Mouse (Mus musculus) 416B (cell line): Measurements from ENCODE around the gene Timm8a2.
A peak's percentile ranks its signal among the peaks of the same experiment; 100 is the strongest.

Experiments used
- DNase-seq: peaks from one replicate; pipeline ENCODE4 v3.0.0; 2011; ENCODE audit warnings: low read depth

Gene Timm8a2

DNA sequence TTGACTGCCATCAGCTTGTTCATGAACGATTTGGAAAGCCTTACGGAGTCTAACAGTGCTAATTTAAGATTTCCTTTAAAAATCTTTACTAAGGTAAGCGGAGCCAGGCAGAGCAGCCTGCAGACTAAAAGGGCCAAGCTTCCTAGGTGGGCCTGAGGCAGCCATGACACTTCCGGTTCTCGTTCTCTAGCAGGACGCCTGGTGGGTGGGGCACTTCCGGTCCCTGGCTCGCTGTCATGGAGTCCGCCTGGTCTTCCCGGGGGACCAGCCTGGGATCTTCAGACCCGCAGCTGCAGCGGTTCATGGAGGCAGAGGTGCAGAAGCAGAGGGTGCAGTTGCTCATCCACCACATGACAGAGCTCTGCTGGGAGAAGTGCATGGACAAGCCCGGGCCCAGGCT is at the start of gene Timm8a2:
Gene Timm8a2 (plus strand): TSS at position 224 of the 400 bp plus-strand sequence.
- DNase-seq = no peak

DNA sequence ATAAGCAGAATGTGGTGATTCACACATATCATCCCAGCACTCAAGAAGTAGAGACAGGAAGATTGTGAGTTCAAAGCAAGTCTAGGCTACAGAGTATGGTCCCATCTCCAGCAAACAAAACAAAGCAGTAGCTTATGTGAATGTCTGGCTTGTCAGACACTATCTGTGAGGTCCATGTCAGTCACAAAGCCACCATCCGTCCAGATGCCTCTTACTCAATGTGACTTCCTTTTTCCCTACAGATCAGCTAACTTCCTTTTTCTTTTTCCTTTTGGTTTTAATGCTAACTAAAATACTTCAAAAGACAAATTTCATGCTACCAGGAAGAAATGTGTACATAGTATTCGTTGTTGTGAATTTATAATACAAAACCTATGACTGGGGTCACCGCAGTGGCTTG is 49.0 kb upstream of the Timm8a2 start:
- DNase-seq = peak; percentile 66

DNA sequence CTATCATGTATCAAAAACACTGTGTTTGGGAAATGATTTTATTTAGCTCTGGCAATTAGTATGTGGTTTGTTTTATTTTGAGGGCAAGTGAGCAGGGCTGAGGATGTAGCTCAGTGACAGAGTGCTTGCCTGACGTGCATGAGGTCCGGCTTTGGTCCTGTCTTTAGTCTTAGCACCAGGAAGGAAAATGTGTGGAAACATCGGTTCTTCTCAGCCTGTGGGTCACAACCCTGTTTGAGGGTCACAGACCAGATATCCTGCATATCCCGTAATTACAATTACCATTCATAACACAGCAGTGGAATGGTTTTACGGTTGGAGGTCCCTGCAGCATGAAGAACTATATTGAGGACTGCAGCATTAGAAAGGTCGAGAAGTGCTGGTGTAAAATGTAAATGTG is 48.4 kb upstream of the Timm8a2 start:
- DNase-seq = no peak

DNA sequence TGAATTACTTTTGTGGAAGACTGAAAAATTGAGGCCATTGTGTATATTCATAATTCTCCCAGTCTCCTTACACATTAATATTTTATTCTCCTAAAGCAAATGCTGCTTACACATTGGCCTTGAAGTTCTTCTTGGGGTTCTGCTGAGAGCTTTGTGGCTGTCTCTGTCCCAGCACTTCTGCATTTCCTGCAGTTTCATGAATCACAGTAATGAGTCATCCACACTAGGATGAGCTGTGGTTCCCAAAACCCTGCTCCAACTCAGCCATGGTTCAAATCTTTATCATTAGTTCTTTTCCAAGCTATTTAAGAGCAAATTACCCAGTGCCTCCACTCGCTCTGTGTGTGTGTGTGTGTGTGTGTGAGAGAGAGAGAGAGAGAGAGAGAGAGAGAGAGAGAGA is 47.2 kb upstream of the Timm8a2 start:
- DNase-seq = peak; percentile 86

DNA sequence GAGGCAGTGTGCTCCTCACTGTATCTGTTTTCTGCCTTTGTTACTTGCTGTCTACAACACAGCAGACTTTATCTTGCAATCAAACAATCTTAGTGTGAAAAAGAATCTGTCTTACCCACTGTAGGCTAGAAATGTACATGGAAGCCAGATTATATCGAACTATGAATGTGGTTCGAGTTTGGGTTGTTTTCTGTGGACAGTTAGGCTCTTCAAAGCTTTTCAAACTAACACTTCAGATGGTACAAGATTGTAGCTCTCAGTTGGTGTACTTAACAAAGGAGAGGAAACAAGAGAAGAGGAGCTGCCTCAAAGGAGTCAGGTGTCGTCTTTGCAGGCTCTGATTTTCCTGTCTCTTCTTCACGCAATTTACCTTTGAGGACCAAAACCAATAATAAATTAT is 46.8 kb upstream of the Timm8a2 start:
- DNase-seq = no peak

DNA sequence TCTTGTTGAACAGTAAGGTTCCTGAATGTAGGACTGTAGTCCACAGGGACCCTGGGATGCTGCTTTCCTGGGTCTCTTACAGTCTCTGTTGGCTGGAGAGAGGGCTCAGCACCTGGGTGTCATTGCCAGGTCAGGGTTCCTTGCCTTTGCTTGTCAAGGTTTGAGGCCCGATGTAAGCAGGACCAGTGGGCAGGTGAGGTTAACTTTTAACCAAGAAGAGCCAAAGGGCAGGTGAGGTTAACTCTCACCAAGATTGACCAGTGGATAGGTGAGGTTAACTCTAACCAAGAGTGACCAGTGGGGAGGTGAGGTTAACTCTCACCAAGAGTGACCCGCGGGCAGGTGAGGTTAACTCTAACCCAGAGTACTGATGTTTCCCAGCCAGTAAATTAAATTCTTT is 45.1 kb upstream of the Timm8a2 start:
- no peak for DNase-seq

DNA sequence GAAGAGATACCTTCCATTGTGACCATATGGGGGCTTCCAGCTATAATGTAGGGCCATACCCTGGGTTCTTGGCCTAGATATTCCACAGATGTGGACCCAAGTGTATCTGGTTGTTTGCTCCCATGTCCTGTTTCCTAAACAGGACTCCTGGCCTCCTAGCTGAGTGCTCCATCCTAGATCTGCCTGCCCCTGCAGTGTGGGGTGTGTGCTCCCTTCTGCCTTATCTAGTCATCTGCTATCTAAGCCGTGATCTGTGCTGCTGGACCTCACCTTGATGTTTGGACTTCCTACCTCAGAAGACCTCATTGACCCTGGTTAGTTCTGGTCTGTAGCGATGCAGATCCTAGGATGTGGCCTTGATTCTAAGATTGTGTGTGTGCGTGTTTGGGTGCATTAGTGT is 44.6 kb upstream of the Timm8a2 start:
- no peak for DNase-seq

DNA sequence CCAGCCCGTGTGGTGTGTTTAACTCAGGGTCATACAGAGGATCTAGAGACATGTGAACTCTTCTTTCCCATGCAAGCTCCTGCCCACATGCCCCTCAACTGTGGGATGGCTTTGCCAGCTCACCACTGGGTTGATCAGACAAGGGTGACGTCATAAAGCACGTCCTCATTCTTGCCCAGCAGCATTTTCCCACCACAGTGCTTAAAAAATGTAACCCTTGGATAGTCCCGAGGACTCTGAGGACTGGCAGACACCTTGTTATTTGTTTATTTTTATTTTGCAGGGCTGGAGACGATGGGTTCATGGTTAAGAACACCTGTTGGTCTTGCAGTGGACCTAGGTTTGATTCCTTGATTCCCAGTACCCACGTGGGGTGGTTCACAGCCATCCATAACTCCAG is 43.6 kb upstream of the Timm8a2 start:
- DNase-seq = no peak

DNA sequence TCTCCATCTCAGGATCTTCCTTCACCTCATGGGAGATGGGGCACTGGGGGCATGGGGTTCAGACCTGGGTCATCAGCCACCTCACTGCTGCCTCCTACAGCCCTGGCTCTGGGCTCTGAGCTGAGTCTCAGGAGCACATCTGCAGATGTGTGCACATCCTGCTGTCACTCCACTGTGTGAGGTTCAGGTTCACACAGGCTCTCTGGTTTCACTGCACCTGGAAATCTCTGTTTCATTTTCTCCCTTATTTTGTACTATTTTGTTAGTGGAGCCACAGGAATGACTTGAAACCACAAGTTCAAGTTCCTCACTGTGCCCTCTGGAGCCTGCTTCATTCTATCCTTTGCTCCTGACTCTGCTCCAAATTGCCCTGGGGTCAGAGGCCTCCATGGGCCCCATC is 42.6 kb upstream of the Timm8a2 start:
- no peak for DNase-seq

DNA sequence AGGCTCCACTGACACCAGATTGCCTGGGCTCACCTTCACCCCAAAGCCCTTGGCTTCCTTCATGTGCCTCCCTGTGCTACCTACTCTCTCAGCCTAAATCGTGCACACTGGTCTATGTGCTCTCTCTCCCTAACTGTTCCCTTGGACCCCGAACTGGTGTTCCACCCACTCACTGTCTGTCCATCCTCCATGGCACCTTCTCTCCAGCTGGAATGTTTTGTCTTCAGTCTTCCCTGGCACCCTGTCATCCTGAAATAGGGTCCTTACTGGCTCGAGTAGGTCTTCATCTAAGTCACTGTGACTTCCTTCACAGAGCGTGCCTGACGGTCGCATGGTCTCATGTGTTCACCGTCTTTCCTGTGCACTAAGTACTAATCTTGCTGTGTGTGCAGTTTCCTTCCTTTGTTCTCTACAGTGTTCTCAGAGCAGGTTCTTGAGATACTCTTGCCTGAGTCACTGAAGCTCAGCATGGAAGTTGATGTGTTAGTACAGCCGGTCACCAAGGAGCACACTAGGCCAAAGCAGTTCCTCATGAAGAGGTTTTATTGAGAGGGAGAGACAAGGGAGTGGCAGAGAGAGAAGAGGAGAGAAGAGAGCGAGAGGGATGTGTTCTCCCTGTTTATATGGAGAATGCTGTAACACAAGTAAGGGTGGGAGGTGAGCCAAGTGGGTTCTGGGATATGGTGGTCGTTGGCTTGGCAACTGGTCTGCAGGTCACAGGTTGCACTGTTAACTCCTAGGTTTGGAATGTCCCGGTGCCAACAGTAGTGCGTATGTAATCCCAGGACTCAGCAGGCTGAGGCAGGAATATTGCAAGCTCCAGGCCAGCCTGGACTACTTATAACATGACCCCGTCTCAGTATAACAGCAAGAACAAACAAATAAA is 41.8 kb upstream of the Timm8a2 start:
- DNase-seq = peak; percentile 11

DNA sequence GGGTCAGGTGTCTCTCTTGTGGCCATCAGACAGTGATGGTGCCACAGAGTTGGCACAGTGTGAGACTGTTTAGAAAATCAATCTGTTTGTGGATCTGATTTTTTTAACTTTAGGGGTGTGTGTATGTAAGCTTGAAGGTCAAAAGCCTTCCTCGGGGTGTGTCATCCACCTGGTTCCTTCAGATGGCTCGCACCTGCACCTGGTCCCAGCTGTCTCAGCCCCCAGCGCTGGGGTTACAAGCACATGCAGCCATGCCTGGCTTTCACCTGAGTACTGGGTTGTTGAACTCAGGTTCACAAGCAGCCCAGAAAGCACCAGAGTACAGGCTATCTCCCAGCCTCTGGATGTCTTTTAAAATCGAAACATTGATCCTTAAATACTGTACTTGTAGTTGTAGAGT is 40.9 kb upstream of the Timm8a2 start:
- DNase-seq = no peak

DNA sequence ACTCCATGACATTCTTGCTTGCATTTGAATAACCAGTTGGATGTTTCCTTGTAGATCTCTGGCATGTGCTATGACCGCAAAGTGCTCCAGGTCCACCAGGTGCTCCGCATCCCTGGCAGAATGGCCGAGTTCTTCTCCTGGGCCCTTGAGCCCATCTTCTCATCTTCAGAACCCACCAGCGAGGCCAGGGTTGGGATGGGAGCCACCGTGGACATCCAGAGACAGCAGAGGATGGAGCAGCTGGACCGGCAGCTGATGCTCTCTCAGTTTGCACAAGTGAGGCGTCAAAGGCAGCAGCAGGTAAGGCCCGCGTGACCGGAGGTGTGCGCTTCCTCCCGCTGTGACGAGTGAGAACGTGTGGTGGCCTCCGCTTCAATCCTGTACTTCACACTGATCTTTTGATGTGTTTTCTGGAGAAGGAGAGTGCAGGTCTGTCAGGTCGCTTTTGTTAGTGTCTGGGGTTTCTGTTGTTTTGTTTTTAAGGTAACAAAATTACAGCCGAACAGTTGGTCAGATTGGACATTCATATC is 40.2 kb upstream of the Timm8a2 start:
- no peak for DNase-seq

DNA sequence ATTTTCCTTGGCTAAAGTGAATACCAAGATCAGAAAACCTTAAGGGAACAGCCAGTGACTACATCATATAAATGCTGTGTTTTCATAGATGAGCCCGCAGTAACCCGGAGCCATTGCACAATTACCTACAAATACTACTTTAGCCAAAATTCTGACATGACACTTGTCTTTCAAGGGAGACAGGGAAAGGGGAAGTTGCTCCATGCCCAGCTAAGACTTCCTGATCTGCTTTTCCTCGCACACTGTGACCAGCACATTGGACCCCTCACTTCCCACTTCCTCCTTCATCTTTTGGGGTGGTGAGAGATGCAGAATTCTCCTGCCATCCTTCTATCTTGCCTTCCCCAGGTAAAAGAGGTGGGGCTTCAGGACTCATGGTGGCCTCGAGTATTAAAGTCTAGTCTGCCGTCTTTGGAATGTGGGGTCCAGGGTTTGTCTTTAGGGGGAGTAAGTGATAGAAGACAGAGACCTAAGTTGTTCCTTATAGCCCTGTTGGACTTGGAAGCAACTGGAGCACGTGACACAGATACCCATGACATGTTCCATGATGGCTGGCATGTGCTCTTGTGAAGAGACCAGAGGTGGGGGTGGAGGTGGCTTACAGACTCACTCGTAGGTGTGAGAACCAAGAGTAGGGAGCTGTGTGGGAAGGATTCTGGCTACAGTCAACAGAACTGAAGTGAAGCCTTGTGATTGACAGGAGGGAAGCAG is 39.5 kb upstream of the Timm8a2 start:
- peak; percentile 52 for DNase-seq

DNA sequence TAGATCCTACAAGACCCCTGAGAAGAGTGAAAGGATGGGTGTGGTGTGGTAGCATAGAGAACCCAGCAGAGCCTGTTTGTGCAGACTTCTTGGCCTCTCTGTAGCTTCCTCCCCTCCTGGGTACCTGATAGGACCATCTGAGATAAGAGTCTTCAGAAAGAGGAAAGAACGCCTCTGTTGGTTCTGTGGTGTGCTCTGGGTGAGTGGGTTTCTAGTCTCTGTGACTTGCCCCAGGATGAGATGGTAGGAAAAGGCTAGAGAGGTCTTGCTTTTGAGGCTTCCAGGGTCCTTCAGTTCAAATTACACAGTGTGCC is 39.0 kb upstream of the Timm8a2 start:
- no peak for DNase-seq

DNA sequence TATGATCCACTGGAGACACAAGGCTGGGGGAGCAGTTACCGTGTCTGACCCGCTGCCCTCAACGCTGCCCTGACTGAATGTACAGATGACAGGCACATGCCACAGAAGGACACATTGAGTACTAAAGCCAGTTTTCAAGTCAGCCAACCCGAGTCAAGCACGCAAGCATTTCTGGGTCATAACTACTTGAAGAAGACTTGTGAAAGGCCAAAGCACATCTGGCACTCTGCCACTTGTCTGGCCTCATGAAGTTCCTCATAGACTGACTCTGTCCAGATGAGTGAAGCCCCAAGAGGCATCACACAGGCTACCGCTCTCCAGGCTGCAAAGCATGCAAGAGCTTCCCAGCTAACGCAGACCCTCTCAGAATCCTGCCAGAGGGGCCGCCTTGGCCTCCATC is 37.7 kb upstream of the Timm8a2 start:
- DNase-seq = peak; percentile 65

DNA sequence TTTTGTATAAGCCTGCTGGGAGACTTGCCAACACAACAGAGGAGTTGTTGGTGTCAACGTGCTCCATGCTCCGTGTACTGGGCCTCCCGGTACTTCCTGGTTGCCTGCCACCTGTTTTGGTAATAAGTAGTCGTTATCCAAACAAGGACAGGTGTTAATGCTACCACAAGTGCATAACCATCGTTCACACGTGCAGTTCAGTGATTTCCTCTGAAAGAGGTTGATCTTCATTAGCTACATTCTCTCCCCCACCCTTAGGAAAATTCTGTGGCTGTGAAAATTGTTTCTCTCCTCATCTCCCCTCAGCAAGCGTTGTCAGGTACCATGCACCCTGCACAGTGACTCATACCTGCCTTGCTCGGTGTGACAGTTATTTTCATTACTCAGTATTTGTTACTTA is 35.0 kb upstream of the Timm8a2 start:
- no peak for DNase-seq

DNA sequence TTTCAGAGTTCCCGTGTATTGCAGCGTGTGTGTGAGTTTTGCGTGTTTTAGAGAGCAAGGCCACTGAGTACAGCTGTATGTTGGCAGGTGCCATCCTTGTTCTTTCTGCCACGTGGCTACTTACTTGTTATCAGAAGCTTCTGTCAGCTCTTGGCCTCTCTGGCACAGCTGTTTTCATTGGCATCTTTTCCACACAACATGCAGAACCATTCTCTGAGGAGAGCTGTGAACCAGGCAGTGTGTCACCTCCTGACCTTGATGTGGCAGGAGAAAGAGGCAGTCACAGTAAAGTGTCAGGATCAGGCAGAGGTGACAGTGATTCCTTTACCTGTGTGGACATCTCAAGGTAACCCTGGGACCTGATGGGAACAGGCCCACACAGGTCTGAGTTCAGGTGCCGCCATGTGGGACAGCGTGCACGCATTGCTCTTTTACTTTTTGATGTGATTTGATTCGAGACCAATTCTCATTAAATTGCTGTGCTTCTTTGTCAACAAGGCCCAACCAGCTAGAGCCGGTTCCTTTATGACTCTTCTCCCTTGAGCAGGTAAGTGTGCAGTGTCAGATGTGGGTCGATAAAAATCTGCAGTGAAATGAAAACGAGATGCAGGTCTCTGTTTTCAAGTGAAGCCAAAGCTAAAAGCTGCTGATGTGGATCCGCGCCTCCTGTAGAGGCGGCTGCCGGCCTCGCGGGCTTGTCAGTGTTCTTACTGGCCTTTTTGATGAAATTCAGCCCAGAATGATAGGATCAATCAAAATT is 33.9 kb upstream of the Timm8a2 start:
- no peak for DNase-seq

DNA sequence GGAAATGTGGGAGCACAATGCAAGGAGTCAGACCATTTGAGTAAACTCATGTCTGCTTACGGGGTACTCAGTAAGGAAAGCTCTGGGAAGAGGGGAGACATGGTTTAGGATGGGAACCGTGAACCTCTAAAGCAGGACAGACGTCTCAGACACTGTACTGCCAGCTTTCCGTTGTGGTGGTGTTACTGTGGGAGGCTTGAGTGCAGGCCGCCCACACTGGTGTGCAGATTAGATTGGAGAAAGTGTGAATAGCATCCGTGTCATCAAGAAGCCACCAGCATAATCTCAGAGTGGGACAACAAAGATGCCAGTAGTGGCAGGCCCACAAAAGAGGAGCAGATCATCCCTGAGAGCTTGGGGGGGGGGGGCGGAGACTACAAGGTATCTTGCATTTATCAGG is 32.2 kb upstream of the Timm8a2 start:
- DNase-seq = no peak

DNA sequence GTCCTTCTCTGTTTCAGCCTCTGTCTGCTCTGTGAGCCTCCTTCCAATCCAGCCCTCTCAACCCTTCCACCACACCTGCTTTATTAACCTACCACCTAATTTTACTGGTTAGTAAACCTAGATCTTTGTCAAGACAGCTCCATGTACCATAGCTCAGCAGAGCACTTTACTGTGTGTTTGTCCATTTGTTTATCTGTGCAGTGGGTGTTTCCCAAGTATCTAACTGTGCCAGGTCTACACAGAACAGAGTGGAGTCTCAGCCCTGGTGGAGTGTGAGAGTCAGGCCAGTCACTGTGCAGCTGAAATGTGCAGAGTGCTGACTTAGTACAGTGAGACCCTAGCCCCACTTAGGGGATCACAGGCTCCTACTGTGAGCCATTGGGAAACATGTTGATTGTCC is 30.7 kb upstream of the Timm8a2 start:
- no peak for DNase-seq

DNA sequence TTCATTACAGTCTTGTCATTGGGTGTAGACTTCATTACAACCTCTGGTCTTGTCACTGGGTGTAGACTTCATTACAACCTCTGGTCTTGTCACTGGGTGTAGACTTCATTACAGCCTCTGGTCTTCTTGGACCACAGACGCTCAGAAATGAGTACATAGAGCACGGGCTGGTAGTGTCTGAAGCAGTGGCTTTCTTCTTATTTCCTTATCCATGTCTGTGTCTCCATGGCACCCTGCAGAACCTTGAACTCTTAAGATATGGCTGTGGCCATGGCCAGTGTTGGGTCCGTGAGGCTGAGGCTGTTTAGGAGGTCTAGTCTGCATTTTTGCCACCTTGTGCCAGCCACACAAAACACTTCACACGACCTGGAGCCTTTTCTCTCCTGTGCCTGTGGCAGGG is 26.2 kb upstream of the Timm8a2 start:
- DNase-seq = no peak

DNA sequence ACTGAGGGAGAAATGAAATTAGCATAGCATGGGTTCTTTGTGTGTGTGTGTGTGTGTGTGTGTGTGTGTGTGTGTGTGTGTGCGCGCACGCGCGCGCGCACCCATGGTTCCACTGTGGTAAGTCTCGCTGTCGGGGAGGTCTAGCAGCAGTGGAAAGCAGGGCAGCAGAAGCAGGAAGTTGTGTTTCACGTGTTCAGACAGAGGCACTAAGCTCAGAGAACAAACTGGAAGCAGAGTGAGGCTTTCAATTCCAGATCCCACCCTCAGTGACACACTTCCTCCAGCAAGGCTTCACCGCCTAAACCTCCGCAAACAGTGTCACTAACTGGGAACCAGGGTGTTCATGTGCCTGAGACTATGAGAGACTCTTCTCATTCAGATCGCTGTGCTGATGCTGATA is 25.0 kb upstream of the Timm8a2 start:
- peak; percentile 6 for DNase-seq

DNA sequence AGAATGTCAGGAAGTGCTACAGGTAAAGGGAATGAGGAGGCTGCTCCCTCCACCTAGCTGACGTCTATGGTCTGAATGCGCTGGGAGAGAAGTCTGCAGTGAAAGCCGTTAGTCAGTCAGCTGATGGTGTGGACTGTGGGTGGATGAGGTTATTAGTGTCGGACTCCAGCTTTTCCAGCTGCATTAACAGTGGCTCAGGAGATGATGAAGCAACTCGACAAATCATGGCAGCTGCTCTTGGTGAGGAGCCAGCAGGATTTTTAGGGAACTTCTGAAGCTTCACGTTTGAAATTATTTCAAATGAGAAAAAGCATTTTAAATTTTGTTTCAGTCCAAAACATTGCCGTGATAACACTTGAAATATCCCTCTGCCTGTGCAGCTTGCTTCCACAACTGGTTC is 24.2 kb upstream of the Timm8a2 start:
- no peak for DNase-seq

DNA sequence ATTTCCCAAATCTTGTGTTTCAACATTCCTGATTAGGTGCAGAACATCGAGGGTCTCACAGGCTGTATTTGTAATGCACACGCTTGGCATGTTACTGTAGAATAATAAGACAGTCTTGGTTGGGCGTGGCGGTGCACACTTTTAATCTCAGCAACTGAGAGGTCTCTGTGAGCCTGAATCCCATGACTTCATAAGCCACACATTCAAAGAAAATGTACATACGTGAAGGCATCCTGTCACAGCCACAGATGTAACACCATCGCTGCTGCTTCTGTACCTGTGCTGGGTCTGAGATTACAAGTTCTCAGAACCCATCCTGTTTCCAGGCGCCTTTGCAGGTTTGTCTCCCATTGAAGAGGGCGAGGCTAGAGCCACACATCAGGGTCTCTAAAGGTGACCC is 22.7 kb upstream of the Timm8a2 start:
- no peak for DNase-seq
